In the genomic region with DNA sequence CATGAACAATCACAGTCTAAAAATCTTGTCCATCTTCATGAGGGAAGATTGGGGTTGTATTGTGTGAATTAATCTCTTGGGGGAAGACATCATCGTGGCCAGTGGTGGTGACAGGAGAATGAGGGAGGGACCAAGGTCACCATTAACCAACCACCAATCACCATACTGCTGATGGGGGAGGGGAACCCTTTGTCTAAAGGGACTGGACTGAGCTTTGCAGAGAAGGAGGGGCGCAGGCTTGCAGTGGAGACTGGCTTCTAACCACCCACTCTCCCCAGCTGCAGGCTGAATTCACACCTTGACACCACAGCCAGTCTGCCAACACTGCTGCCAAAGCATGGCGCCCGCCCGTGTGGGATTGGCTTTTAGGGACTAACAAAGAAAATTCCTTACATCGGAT, we compare ENCODE assay signal across 9 mouse cellular contexts. TPM values are rescaled to one million over a fixed set of nuclear protein-coding genes. Genes with fewer than 3 reads are reported as not detected.
DNase-seq lines count a peak whose midpoint lies in the region; ATAC-seq and TF ChIP-seq lines count a peak whose summit lies in the region.
"Had no signal": no experiment of that assay in that cellular context is flagged by ENCODE, and none has a peak within 500 bp of the region (broad histone marks: within the 10 kb centered on the region; RNA-seq: fewer than 3 reads in every experiment).

No protein-coding gene starts in this region.

- TF ChIP-seq POLR2A in lung, adult 2 months (IDR thresholded peaks at IDR 0.05; ENCODE audit: borderline replicate concordance, extremely low read depth, low read depth, low read length), result no peak

- TF ChIP-seq CTCF in midbrain, postnatal 0 days (IDR thresholded peaks at IDR 0.05), result no peak
- TF ChIP-seq CTCF in lung, adult 2 months (IDR thresholded peaks at IDR 0.05; ENCODE audit: insufficient read depth, low read length), result no peak

- peak overlapping the region; percentile 68 for H3K27ac ChIP-seq in hindbrain, embryonic 12.5 days
- peak overlapping the region; percentile 44; the same call in 1 of the 2 replicates for H3K27ac ChIP-seq in midbrain, postnatal 0 days (ENCODE audit: low read depth, low read length)

- peaks cover 29% of the 10 kb centered on the region for H3K36me3 ChIP-seq in hindbrain, embryonic 12.5 days
- peaks cover 17% of the 10 kb centered on the region; the same call in 1 of the 2 replicates for H3K36me3 ChIP-seq in midbrain, postnatal 0 days (ENCODE audit: insufficient read depth, low read length)

- H3K4me3 ChIP-seq in hindbrain, embryonic 12.5 days, result no peak overlapping the region; the same call in 1 of the 2 replicates
- no peak overlapping the region for H3K4me3 ChIP-seq in midbrain, postnatal 0 days (ENCODE audit: low read depth, low read length)
- H3K4me3 ChIP-seq in lung, adult 2 months (replicated peaks; ENCODE audit: extremely low read depth, low read depth, low read length), result no peak overlapping the region

- no peaks in the 10 kb centered on the region for H3K27me3 ChIP-seq in hindbrain, embryonic 12.5 days
- no peaks in the 10 kb centered on the region for H3K27me3 ChIP-seq in midbrain, postnatal 0 days (ENCODE audit: insufficient read depth, low read length)

- H3K9ac ChIP-seq in hindbrain, embryonic 12.5 days, result 0 out of 2 replicates have a peak overlapping the region, but pooled peaks have one; percentile 8
- H3K9ac ChIP-seq in midbrain, postnatal 0 days (replicated peaks; ENCODE audit: low read length, poor library complexity, severe bottlenecking), result peak overlapping the region; percentile 29; the same call in 1 of the 2 replicates

- peaks cover 8% of the 10 kb centered on the region for H3K4me1 ChIP-seq in hindbrain, embryonic 12.5 days
- 0 out of 2 replicates have a peak, but pooled peaks cover 5% of the 10 kb centered on the region for H3K4me1 ChIP-seq in midbrain, postnatal 0 days (ENCODE audit: insufficient read depth, low read length)
- peaks cover 5% of the 10 kb centered on the region for H3K4me1 ChIP-seq in lung, adult 2 months (ENCODE audit: control insufficient read depth, insufficient read depth, low read length)

- H3K4me2 ChIP-seq in hindbrain, embryonic 12.5 days (replicated peaks), result peak overlapping the region; percentile 35
- H3K4me2 ChIP-seq in midbrain, postnatal 0 days (ENCODE audit: low read depth, low read length, poor library complexity, severe bottlenecking), result peak overlapping the region; percentile 39

- 50% methylated on average over 6 of the region's 6 CpGs for WGBS in hindbrain, embryonic 12.5 days
- 38% methylated on average over 6 of the region's 6 CpGs for WGBS in midbrain, postnatal 0 days
- 66% methylated on average over 6 of the region's 6 CpGs for WGBS in lung, adult 2 months

- no peaks in the 10 kb centered on the region for H3K9me3 ChIP-seq in hindbrain, embryonic 12.5 days (replicated peaks)
- H3K9me3 ChIP-seq in midbrain, postnatal 0 days (ENCODE audit: low read length), result no peaks in the 10 kb centered on the region

- DNase-seq in kidney, postnatal 10 days, result peak; percentile 40
- no peak for DNase-seq in kidney, postnatal 25 days
- peak; percentile 51 for DNase-seq in midbrain, postnatal 0 days (ENCODE audit: low spot score)
- DNase-seq in frontal cortex, postnatal 36 days (ENCODE audit: low spot score in 2 of 2), result no peak
- no peak for DNase-seq in adrenal gland, postnatal 10 days
- DNase-seq in lung, adult 2 months, result no peak

- ATAC-seq in common myeloid progenitor, adult 5-6 weeks (replicated peaks; ENCODE audit: low read depth, poor library complexity, severe bottlenecking), result peak; percentile 9; the same call in 1 of the 2 replicates
- peak; percentile 90 for ATAC-seq in hindbrain, embryonic 12.5 days (ENCODE audit: low FRiP score)
- ATAC-seq in midbrain, postnatal 0 days (ENCODE audit: low FRiP score), result peak; percentile 85

RNA-seq across cellular contexts. Expression of gene Gm3448, which starts 24.7 kb away (rescaled TPM):
- 6.8 and 11.6 TPM in 2 replicates for total RNA-seq in common myeloid progenitor, adult 5-6 weeks (2017)
- polyA plus RNA-seq in hindbrain, embryonic 12.5 days (2016; fragmentation: Nextera tagmentation; extraction: Ambion mirVana), result 5.9 and 6.5 TPM in 2 replicates
- total RNA-seq in midbrain, postnatal 0 days (2014; rRNA removed), result 0.99 and 5.1 TPM in 2 replicates
- polyA plus RNA-seq in midbrain, postnatal 0 days (2015; fragmentation: Nextera tagmentation; extraction: Ambion mirVana), result 0.98 and 3.1 TPM in 2 replicates
- 1 to 10 TPM; 3.7 to 7.0 TPM for total RNA-seq in adrenal gland, postnatal 10 days (2021)
- 0.51 and 0.90 TPM in 2 replicates for polyA plus RNA-seq in lung, adult 2 months (2012; rRNA removed)

RNA-seq across cellular contexts. Expression of gene Tcte3, which starts 24.8 kb away (rescaled TPM):
- total RNA-seq in common myeloid progenitor, adult 5-6 weeks (2017), result 1.4 and 7.8 TPM in 2 replicates
- polyA plus RNA-seq in hindbrain, embryonic 12.5 days (2016; fragmentation: Nextera tagmentation; extraction: Ambion mirVana), result not detected in 2 replicates
- total RNA-seq in midbrain, postnatal 0 days (2014; rRNA removed), result not detected in 2 replicates
- not detected in 2 replicates for polyA plus RNA-seq in midbrain, postnatal 0 days (2015; fragmentation: Nextera tagmentation; extraction: Ambion mirVana)
- total RNA-seq in adrenal gland, postnatal 10 days (2021), result 1 to 10 TPM; 2.0 to 3.6 TPM
- 0.19 TPM in 1 of 2 replicates, not detected in the other for polyA plus RNA-seq in lung, adult 2 months (2012; rRNA removed)
- total RNA-seq: hematopoietic stem cell, adult 5-6 weeks had no signal

RNA-seq across cellular contexts. Expression of gene Ermard, which starts 25.1 kb away (rescaled TPM):
- total RNA-seq in common myeloid progenitor, adult 5-6 weeks (2017), result 24.0 and 48.0 TPM in 2 replicates
- polyA plus RNA-seq in hindbrain, embryonic 12.5 days (2016; fragmentation: Nextera tagmentation; extraction: Ambion mirVana), result 97.1 and 112 TPM in 2 replicates
- 38.4 and 45.2 TPM in 2 replicates for total RNA-seq in midbrain, postnatal 0 days (2014; rRNA removed)
- 42.9 and 58.9 TPM in 2 replicates for polyA plus RNA-seq in midbrain, postnatal 0 days (2015; fragmentation: Nextera tagmentation; extraction: Ambion mirVana)
- total RNA-seq in adrenal gland, postnatal 10 days (2021), result 10 to 100 TPM; 38.5 to 60.9 TPM
- 31.6 and 50.8 TPM in 2 replicates for polyA plus RNA-seq in lung, adult 2 months (2012; rRNA removed)

RNA-seq across cellular contexts. Expression of gene Gm3435, which starts 56.1 kb away (rescaled TPM):
- total RNA-seq in common myeloid progenitor, adult 5-6 weeks (2017), result 0.39 and 2.5 TPM in 2 replicates
- 10.3 and 11.7 TPM in 2 replicates for polyA plus RNA-seq in hindbrain, embryonic 12.5 days (2016; fragmentation: Nextera tagmentation; extraction: Ambion mirVana)
- total RNA-seq in midbrain, postnatal 0 days (2014; rRNA removed), result 4.0 and 4.8 TPM in 2 replicates
- polyA plus RNA-seq in midbrain, postnatal 0 days (2015; fragmentation: Nextera tagmentation; extraction: Ambion mirVana), result 8.7 and 9.1 TPM in 2 replicates
- 1 to 10 TPM; 5.8 to 5.9 TPM for total RNA-seq in adrenal gland, postnatal 10 days (2021)
- polyA plus RNA-seq in lung, adult 2 months (2012; rRNA removed), result 0.53 and 3.1 TPM in 2 replicates

Comparison
In these comparisons a context has a peak if more than half of its experiments do, and no peak if none do; other contexts are left out.
1. DNase-seq: peak in kidney, postnatal 10 days (single experiment) and midbrain, postnatal 0 days (single experiment); none in kidney, postnatal 25 days (0 of 2), frontal cortex, postnatal 36 days (0 of 2), adrenal gland, postnatal 10 days (single experiment) and lung, adult 2 months (single experiment).
2. ATAC-seq: peak in every context shown above with its lines; median percentile 90 in hindbrain, embryonic 12.5 days; 85 in midbrain, postnatal 0 days; 9 in common myeloid progenitor, adult 5-6 weeks.